In genomic region chr4:40777116-40777515, GRCm38 (mm10) we compare ENCODE assay signal across 14 mouse cellular contexts. TPM values are rescaled to one million over a fixed set of nuclear protein-coding genes. Genes with fewer than 3 reads are reported as not detected.
A peak's percentile ranks its signal among the peaks of the same experiment; 100 is the strongest.
DNase-seq lines count a peak whose midpoint lies in the region; ATAC-seq and TF ChIP-seq lines count a peak whose summit lies in the region.
"Had no signal": no experiment of that assay in that cellular context is flagged by ENCODE, and none has a peak within 500 bp of the region (broad histone marks: within the 10 kb centered on the region; RNA-seq: fewer than 3 reads in every experiment).

No protein-coding gene starts in this region.

- DNase-seq in kidney, postnatal 0 days (ENCODE audit: low spot score) = peak; percentile 55
- DNase-seq in kidney, adult 8-10 months = no peak
- DNase-seq in 3T3-L1 (ENCODE audit: low read depth, low spot score) (peak; percentile 45), ES-CJ7 (ENCODE audit: low read depth, low spot score) (peak; percentile 38)
- no peak for DNase-seq in gastrocnemius, adult 8-10 months (ENCODE audit: low spot score in 2 of 2)
- no peak for DNase-seq in hindbrain, embryonic 11.5 days (ENCODE audit: low spot score)
- no peak for DNase-seq in B cell, adult 2 months
- DNase-seq: adrenal gland, postnatal 25 days; cerebellum, adult 11-12 months; heart, postnatal 4 days; kidney, postnatal 10 days had no signal

- H3K4me3 ChIP-seq in kidney, postnatal 0 days (replicated peaks; ENCODE audit: low read depth, low read length) = no peak overlapping the region
- H3K4me3 ChIP-seq in embryonic facial prominence, embryonic 13.5 days = no peak overlapping the region
- H3K4me3 ChIP-seq in hindbrain, embryonic 11.5 days (ENCODE audit: low read depth, low read length) = no peak overlapping the region
- H3K4me3 ChIP-seq: forebrain, embryonic 10.5 days; neural tube, embryonic 12.5 days had no signal

- no peaks in the 10 kb centered on the region for H3K36me3 ChIP-seq in kidney, postnatal 0 days (ENCODE audit: insufficient read depth, low read length)
- no peaks in the 10 kb centered on the region for H3K36me3 ChIP-seq in embryonic facial prominence, embryonic 13.5 days
- no peaks in the 10 kb centered on the region for H3K36me3 ChIP-seq in hindbrain, embryonic 11.5 days (ENCODE audit: control insufficient read depth, insufficient read depth, low read length)
- H3K36me3 ChIP-seq: forebrain, embryonic 10.5 days; neural tube, embryonic 12.5 days had no signal

- no peak overlapping the region for H3K4me2 ChIP-seq in kidney, postnatal 0 days (ENCODE audit: low read length)
- H3K4me2 ChIP-seq in embryonic facial prominence, embryonic 13.5 days = no peak overlapping the region; the same call in 1 of the 2 replicates
- no peak overlapping the region for H3K4me2 ChIP-seq in hindbrain, embryonic 11.5 days (replicated peaks; ENCODE audit: low read depth, low read length)
- H3K4me2 ChIP-seq: neural tube, embryonic 12.5 days had no signal

- peaks cover 22% of the 10 kb centered on the region; the same call in 1 of the 2 replicates for H3K4me1 ChIP-seq in kidney, postnatal 0 days (replicated peaks; ENCODE audit: insufficient read depth, low read length)
- peaks cover 37% of the 10 kb centered on the region for H3K4me1 ChIP-seq in embryonic facial prominence, embryonic 13.5 days
- no peaks in the 10 kb centered on the region for H3K4me1 ChIP-seq in hindbrain, embryonic 11.5 days (replicated peaks; ENCODE audit: control insufficient read depth, insufficient read depth, low read length)

- no peaks in the 10 kb centered on the region for H3K27me3 ChIP-seq in kidney, postnatal 0 days (ENCODE audit: insufficient read depth, low read length)
- H3K27me3 ChIP-seq in embryonic facial prominence, embryonic 13.5 days = no peaks in the 10 kb centered on the region
- H3K27me3 ChIP-seq in hindbrain, embryonic 11.5 days (ENCODE audit: control insufficient read depth, insufficient read depth, low read length) = no peaks in the 10 kb centered on the region

- WGBS in kidney, postnatal 0 days = 21% methylated on average over 2 of the region's 2 CpGs
- 25% methylated on average over 2 of the region's 2 CpGs for WGBS in embryonic facial prominence, embryonic 13.5 days
- 27% methylated on average over 2 of the region's 2 CpGs for WGBS in hindbrain, embryonic 11.5 days

- H3K9me3 ChIP-seq in kidney, postnatal 0 days (replicated peaks; ENCODE audit: low read length) = no peaks in the 10 kb centered on the region
- no peaks in the 10 kb centered on the region for H3K9me3 ChIP-seq in embryonic facial prominence, embryonic 13.5 days
- H3K9me3 ChIP-seq in hindbrain, embryonic 11.5 days (ENCODE audit: control insufficient read depth, low read length) = no peaks in the 10 kb centered on the region
- H3K9me3 ChIP-seq: forebrain, embryonic 10.5 days; neural tube, embryonic 12.5 days had no signal

- no peak for ATAC-seq in kidney, postnatal 0 days (replicated peaks; ENCODE audit: low FRiP score, low read depth)
- ATAC-seq in embryonic facial prominence, embryonic 13.5 days (ENCODE audit: insufficient number of reproducible peaks, insufficient read depth, low FRiP score, low TSS enrichment, low read depth) = no peak
- ATAC-seq in hindbrain, embryonic 11.5 days (ENCODE audit: low FRiP score) = no peak

- H3K27ac ChIP-seq in kidney, postnatal 0 days = peak overlapping the region; percentile 66; the same call in 1 of the 2 replicates
- 0 out of 2 replicates have a peak overlapping the region, but pooled peaks have one; percentile 11 for H3K27ac ChIP-seq in embryonic facial prominence, embryonic 13.5 days
- H3K27ac ChIP-seq in hindbrain, embryonic 11.5 days (ENCODE audit: low read depth, low read length) = no peak overlapping the region
- H3K27ac ChIP-seq: forebrain, embryonic 10.5 days; neural tube, embryonic 12.5 days had no signal

- TF ChIP-seq CTCF in kidney, postnatal 0 days (IDR thresholded peaks at IDR 0.05; ENCODE audit: low read depth) = no peak

- no peak overlapping the region for H3K9ac ChIP-seq in kidney, postnatal 0 days (ENCODE audit: low read depth, low read length)
- no peak overlapping the region; the same call in 1 of the 2 replicates for H3K9ac ChIP-seq in embryonic facial prominence, embryonic 13.5 days
- no peak overlapping the region for H3K9ac ChIP-seq in hindbrain, embryonic 11.5 days (ENCODE audit: low read depth, low read length)
- H3K9ac ChIP-seq: neural tube, embryonic 12.5 days had no signal

RNA-seq across cellular contexts. Expression of gene Smu1, which starts 19.4 kb away (rescaled TPM):
- polyA plus RNA-seq in kidney, postnatal 0 days (2015; fragmentation: Nextera tagmentation; extraction: Ambion mirVana) = 122 and 126 TPM in 2 replicates
- polyA plus RNA-seq in embryonic facial prominence, embryonic 13.5 days (2015; fragmentation: Nextera tagmentation; extraction: Ambion mirVana) = 147 TPM in 2 replicates
- 10 to 100 TPM; 28.7 to 33.9 (median 32.7) TPM for total RNA-seq in gastrocnemius, adult 8-10 months (2022)
- 172 and 191 TPM in 2 replicates for polyA plus RNA-seq in hindbrain, embryonic 11.5 days (2014; fragmentation: Nextera tagmentation; extraction: Ambion mirVana)

RNA-seq across cellular contexts. Expression of gene Dnaja1, which starts 55.2 kb away (rescaled TPM):
- 417 and 435 TPM in 2 replicates for polyA plus RNA-seq in kidney, postnatal 0 days (2015; fragmentation: Nextera tagmentation; extraction: Ambion mirVana)
- polyA plus RNA-seq in embryonic facial prominence, embryonic 13.5 days (2015; fragmentation: Nextera tagmentation; extraction: Ambion mirVana) = 435 and 438 TPM in 2 replicates
- total RNA-seq in gastrocnemius, adult 8-10 months (2022) = 10 to 100 TPM; 24.8 to 44.0 (median 28.5) TPM
- 691 and 740 TPM in 2 replicates for polyA plus RNA-seq in hindbrain, embryonic 11.5 days (2014; fragmentation: Nextera tagmentation; extraction: Ambion mirVana)

Comparison
In these comparisons a context has a peak if more than half of its experiments do, and no peak if none do; other contexts are left out.
1. DNase-seq: peak in kidney, postnatal 0 days (single experiment), 3T3-L1 (single experiment) and ES-CJ7 (single experiment); none in kidney, adult 8-10 months (0 of 2), gastrocnemius, adult 8-10 months (0 of 2), hindbrain, embryonic 11.5 days (single experiment) and B cell, adult 2 months (0 of 2).